Mouse (Mus musculus): ENCODE data around the gene Fam118b. TPM values are rescaled to one million over a fixed set of nuclear protein-coding genes. Genes with fewer than 3 reads are reported as not detected.

Fam118b gene
- polyA plus RNA-seq, 1 experiment from 2014 or later = 69.3 TPM

DNA sequence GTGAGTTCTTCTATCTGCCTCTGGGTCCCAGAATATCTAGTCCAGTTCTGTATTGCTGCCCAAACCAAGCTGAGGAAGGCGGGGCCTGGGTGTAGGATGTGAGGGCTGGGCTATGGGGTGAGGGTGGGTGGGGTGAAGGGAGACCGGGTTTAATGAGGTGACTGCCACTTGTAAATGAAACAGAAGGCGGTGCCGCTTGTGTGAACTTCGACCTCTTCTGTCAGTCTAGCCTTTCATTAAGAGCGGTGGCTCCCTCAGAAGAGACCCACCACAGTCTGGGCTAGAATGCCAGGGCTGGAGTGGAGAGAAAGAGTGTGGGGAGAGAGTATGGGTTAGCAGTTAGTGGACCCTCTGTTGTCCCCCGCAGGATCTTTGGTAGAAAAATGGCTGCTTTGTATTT is 22.4 kb upstream of the Fam118b start:
- 19% methylated on average over 7 of the region's 7 CpGs for WGBS
- Histone ChIP-seq H3K4me2 (replicated peaks) (no peak overlapping the region), H3K9me3 (no peaks in the 10 kb centered on the region), H3K4me1 (peaks cover 6% of the 10 kb centered on the region), H3K27ac (replicated peaks) (no peak overlapping the region), H3K9ac (replicated peaks) (no peak overlapping the region), H3K4me3 (no peak overlapping the region), H3K27me3 (peaks cover 68% of the 10 kb centered on the region), H3K36me3 (no peaks in the 10 kb centered on the region)
- no peak for ATAC-seq (ENCODE audit: low FRiP score, low read depth)

DNA sequence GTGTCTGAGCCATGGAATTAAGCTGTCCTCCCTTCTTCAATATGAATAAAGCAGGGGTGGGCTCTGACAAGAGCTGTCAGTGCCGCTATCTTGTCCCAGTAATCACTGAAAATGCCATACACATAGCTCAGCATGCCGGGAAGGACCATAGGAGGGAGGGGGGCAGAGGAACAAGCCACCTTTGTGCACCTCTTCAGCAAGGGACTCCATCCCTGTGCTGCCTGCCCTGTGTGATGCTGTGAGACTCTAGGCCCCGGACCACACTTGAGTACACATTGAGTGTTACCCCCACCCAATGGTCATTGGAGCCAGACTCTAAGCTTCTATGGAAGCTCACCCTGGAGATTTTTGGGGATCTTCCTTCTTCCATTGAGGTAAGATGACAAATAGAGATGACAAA is 18.7 kb upstream of the Fam118b start:
- Histone ChIP-seq H3K4me1 (peaks cover 15% of the 10 kb centered on the region), H3K9me3 (no peaks in the 10 kb centered on the region), H3K4me3 (no peak overlapping the region), H3K27me3 (peaks cover 72% of the 10 kb centered on the region), H3K27ac (replicated peaks) (no peak overlapping the region), H3K36me3 (no peaks in the 10 kb centered on the region), H3K9ac (replicated peaks) (no peak overlapping the region), H3K4me2 (replicated peaks) (no peak overlapping the region)
- ATAC-seq (ENCODE audit: low FRiP score, low read depth) = no peak
- WGBS = 70% methylated on average over 3 of the region's 3 CpGs

DNA sequence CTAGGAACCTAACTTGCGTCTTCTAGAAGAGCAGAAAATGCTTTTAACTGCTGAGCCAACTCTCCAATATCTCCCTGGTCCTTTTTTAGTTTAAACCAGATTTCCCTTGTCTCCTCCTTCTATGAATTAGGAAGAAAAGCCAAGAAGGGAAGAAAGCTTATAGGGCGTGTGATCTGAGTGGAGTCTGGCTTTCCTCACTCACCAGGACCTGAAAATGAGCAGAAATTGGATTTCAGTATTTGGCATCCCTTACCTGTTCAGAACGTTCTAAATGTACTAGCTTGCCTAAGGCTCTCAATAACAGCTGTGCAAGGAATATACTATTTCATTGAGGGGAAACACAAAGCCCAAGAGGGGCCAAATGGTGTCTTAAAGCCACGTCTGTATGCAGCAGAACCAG is 16.7 kb upstream of the Fam118b start:
- no peaks in the 10 kb centered on the region for H3K9me3 ChIP-seq
- H3K27ac ChIP-seq (replicated peaks) = no peak overlapping the region
- H3K4me3 ChIP-seq = no peak overlapping the region
- no peak overlapping the region for H3K9ac ChIP-seq (replicated peaks)
- 80% methylated on average over 4 of the region's 4 CpGs for WGBS
- peaks cover 58% of the 10 kb centered on the region for H3K27me3 ChIP-seq
- no peak for ATAC-seq (ENCODE audit: low FRiP score, low read depth)
- H3K36me3 ChIP-seq = no peaks in the 10 kb centered on the region
- peaks cover 9% of the 10 kb centered on the region for H3K4me1 ChIP-seq
- H3K4me2 ChIP-seq (replicated peaks) = no peak overlapping the region

DNA sequence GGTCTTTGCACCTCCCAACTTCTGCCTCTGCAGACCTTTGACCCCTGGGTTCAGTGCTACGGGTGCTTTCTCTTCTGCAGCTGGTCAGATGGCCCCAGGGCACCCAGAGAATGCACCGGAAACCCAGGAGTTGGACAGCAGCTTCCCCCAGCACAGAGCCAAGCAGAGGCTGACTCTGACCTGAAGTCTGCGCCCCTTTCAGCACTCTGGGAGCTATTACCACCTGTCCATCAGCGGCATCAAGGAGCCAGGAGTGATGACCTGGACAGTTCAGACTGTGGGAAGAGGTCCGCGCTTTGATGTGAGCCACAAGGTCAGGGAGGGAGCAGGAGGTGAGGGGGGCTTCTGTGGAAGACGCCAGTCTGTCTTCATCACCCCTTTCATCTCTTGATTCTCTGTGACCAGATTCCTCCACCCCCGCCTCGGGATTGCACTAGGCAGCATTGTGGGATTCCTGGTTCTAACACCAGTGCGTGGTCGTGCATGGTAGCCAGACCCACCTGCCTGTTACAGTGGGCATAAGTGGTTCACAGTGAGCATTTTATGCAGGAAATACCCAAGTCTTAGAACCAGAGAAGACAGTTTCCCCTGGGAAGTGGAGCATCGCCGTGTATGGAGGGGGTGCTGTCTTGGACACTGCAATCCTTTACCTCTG is 15.9 kb upstream of the Fam118b start:
- 56% methylated on average over 13 of the region's 13 CpGs for WGBS
- H3K36me3 ChIP-seq = no peaks in the 10 kb centered on the region
- ATAC-seq (ENCODE audit: low FRiP score, low read depth) = no peak
- H3K4me2 ChIP-seq (replicated peaks) = no peak overlapping the region
- H3K27me3 ChIP-seq = peaks cover 50% of the 10 kb centered on the region
- peak overlapping the region; percentile 39; the same call in 1 of the 2 replicates for H3K9ac ChIP-seq (replicated peaks)
- H3K4me3 ChIP-seq = no peak overlapping the region
- H3K9me3 ChIP-seq = no peaks in the 10 kb centered on the region
- no peak overlapping the region for H3K27ac ChIP-seq (replicated peaks)
- peaks cover 9% of the 10 kb centered on the region for H3K4me1 ChIP-seq

DNA sequence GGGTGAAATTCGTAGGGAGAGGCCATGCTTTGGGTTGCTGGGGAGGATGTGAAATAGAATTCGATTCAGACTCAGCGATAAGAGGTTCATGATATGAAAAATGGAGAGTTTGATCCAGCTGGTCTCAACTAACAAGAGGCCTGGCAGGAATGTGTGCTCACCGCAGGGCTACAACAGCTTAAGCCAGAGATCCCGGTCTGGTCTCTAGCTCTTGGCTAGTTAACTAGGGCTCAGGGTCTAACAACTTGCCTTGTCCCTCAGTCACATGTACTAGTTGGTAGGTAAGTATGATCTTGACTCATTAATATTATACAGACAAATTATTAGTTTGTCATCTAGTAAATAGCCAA is 15.2 kb upstream of the Fam118b start:
- peaks cover 43% of the 10 kb centered on the region for H3K27me3 ChIP-seq
- 63% methylated on average over 5 of the region's 5 CpGs for WGBS

DNA sequence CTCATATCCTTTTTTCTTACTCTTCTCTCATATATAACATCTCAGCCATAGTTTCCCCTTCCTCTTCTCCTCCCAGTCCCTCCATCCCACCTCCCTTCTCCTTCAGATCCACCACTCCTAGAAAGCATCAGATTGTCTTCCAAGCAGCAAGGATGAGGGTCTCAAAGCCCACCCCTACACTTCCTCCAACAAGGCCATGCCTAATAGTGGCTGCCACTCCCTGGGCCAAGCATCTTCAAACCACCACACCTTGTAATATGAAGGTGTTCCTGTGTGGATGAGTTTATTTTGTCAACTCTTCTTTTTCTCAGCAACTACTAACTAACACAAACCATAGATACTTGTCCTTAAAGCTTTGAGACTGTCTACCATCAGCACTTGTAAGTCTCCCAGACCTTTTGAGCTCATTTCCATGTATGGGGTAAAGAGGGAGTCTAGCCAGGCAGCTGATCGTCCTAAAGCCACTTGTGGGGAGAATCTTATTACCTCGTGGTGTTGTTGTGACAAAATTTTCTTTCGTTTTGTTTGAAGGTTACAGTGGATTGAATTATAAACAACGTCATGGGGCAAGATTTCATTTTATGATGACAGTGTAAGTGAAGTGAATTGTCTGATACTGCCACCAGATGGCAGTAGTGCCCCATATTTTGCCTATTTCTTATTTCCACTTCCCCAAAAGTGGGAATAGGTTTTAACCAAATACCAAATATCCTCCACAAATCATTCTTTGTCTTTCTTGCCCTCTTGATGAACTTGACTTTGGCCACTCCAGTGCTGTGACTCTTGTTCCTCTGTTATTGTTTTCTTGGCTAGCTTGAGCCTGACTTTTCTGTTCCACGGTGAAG is 14.6 kb upstream of the Fam118b start:
- H3K9me3 ChIP-seq = no peaks in the 10 kb centered on the region
- H3K4me2 ChIP-seq (replicated peaks) = no peak overlapping the region
- H3K4me1 ChIP-seq = peaks cover 9% of the 10 kb centered on the region
- ATAC-seq (ENCODE audit: low FRiP score, low read depth) = no peak
- H3K27ac ChIP-seq (replicated peaks) = no peak overlapping the region
- H3K27me3 ChIP-seq = peaks cover 37% of the 10 kb centered on the region
- 19% methylated on average over 5 of the region's 5 CpGs for WGBS
- H3K4me3 ChIP-seq = no peak overlapping the region
- H3K36me3 ChIP-seq = 0 out of 2 replicates have a peak, but pooled peaks cover 9% of the 10 kb centered on the region
- no peak overlapping the region for H3K9ac ChIP-seq (replicated peaks)

More for the DNA sequence above, 15.2 kb upstream of the Fam118b start:
- no peak overlapping the region for H3K27ac ChIP-seq (replicated peaks)
- no peak overlapping the region for H3K9ac ChIP-seq (replicated peaks)
- H3K4me3 ChIP-seq = no peak overlapping the region
- no peaks in the 10 kb centered on the region for H3K9me3 ChIP-seq
- H3K4me1 ChIP-seq = peaks cover 9% of the 10 kb centered on the region
- no peak overlapping the region for H3K4me2 ChIP-seq (replicated peaks)
- ATAC-seq (ENCODE audit: low FRiP score, low read depth) = no peak
- 0 out of 2 replicates have a peak, but pooled peaks cover 3% of the 10 kb centered on the region for H3K36me3 ChIP-seq

DNA sequence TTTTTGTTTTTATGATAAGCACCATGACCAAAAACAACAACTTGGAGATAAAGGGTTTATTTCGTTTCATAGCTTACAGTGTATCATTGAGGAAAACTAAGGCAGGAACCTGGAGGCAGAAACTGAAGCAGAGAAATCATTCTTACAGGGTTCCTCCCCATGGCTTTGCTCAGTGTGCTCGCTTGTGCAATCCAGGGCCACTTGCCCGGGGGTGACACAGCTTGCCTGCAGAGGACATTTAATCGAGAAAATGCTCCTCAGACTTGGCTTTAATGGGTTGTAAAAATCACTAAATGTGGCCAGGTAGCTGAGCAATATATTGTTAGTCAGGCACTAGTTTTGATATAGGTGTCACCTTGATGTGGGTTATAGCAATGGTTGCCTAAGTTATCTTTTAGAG is 10.8 kb upstream of the Fam118b start:
- Histone ChIP-seq H3K36me3 (peaks cover 41% of the 10 kb centered on the region), H3K27me3 (peaks cover 4% of the 10 kb centered on the region), H3K9me3 (no peaks in the 10 kb centered on the region), H3K9ac (replicated peaks) (no peak overlapping the region), H3K4me1 (peaks cover 4% of the 10 kb centered on the region), H3K27ac (replicated peaks) (no peak overlapping the region), H3K4me3 (no peak overlapping the region), H3K4me2 (replicated peaks) (no peak overlapping the region)
- ATAC-seq (ENCODE audit: low FRiP score, low read depth) = no peak
- WGBS = 88% methylated on average over 4 of the region's 4 CpGs

DNA sequence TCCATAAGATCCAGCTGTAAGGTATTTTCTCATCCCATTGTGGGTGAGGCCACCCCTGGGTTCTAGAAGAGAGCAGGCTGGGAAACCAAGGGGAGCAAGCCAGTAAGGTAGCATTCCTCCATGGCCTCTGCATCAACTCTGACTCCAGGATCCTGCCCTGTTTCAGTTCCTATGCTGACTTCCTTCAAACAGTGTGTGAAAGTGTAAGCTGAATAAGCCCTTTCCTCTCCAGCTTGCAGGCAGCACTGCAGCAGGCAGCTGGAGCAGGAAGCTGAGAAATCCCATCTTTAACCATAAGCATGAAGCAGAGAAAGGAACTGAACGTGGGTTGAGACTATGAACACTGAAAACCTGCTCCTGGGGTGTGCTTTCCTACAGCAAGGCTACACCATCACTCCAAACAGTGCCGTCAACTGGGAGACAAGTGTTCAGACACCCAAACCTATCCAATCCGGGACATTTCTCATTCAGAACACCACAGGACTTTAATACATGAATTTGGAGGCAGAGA is 10.3 kb upstream of the Fam118b start:
- Histone ChIP-seq H3K4me2 (replicated peaks) (no peak overlapping the region), H3K27ac (replicated peaks) (no peak overlapping the region), H3K9ac (replicated peaks) (no peak overlapping the region), H3K27me3 (no peaks in the 10 kb centered on the region), H3K4me3 (no peak overlapping the region), H3K9me3 (no peaks in the 10 kb centered on the region), H3K36me3 (peaks cover 46% of the 10 kb centered on the region), H3K4me1 (no peaks in the 10 kb centered on the region)
- ATAC-seq (ENCODE audit: low FRiP score, low read depth) = no peak
- WGBS = 86% methylated on average over 3 of the region's 3 CpGs

DNA sequence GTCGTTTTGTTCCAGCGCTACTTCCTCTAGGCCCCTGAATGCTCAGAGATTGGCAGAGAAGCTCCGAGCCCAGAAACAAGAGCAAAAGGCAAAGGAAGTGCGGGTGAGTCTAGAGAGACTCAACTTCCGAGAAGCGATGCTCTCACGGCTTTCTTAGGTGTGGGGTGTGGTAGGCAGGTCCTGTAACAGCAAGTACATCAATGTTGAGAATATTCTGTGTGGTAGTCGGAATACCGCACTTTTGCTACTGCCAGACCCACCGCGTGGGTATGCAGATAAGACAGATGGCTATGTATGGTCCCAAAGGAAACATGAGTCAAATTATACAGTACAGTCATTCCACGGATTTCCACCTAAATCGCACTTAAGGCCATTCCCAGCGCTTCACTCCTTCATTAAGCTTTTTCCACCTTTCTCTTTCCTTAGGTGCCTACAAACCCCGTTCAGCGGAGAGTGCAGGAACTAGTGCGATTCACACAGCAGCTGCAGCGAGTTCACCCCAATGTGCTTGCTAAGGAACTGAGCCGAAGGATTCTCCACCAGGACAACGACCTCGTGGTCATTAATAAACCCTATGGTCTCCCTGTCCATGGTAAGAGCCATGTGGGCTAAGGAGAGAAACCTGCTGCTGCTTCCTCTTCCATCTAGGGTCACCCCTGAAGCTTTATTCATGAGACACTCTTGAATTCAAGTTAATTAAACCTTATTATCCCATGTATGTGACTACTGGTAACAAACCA is 541 bp upstream of the Fam118b start:
- H3K27ac ChIP-seq (replicated peaks) = no peak overlapping the region
- peak overlapping the region; percentile 65 for H3K4me2 ChIP-seq (replicated peaks)
- H3K27me3 ChIP-seq = no peaks in the 10 kb centered on the region
- peak overlapping the region; percentile 82 for H3K4me3 ChIP-seq
- ATAC-seq (ENCODE audit: low FRiP score, low read depth) = peak; percentile 64
- peaks cover 15% of the 10 kb centered on the region for H3K4me1 ChIP-seq
- H3K9me3 ChIP-seq = no peaks in the 10 kb centered on the region
- WGBS = 4% methylated on average over 21 of the region's 21 CpGs
- H3K9ac ChIP-seq (replicated peaks) = peak overlapping the region; percentile 55
- H3K36me3 ChIP-seq = peaks cover 8% of the 10 kb centered on the region

DNA sequence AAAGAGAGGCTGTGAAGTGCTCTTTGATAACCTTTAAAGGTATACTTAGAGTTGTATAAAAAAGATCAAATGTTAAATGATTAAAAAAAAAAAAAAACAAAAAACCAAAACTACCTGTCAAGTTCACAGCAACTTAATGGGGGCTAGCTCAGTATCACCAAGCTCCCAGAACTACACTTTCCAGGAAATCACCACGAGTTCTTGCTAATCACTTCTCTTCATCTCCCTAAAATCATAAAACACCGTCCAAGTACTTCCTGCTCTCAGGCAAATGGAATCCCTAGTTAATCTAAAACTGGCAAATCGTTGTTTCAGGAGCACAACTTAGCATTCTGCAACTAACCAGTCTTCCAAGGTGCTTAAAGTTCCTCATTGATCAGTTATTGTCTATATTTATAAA is 3.1 kb downstream of the Fam118b start:
- H3K36me3 ChIP-seq = no peaks in the 10 kb centered on the region

DNA sequence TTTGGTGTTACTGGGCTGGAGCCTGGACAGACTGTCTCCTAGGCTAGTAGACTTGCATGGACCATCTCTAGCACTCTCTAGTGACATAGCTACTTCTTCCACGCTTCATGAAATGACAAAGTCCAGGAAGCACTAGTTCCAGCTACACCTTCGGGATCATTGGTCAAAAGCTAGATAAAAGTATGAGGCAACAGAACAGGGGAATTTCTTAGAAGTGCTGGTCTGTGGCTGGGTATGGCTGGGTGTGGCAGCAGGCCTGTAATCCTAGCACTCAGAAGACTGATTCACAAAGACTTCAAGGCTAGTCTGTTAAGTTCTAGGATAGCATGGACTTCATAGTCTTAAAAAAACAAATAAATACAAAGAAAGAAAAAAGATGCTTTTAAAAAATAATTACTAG is 4.2 kb downstream of the Fam118b start:
- Histone ChIP-seq H3K9ac (replicated peaks) (no peak overlapping the region), H3K36me3 (0 out of 2 replicates have a peak, but pooled peaks cover 3% of the 10 kb centered on the region), H3K4me2 (replicated peaks) (no peak overlapping the region), H3K4me3 (no peak overlapping the region), H3K4me1 (peaks cover 11% of the 10 kb centered on the region), H3K9me3 (no peaks in the 10 kb centered on the region), H3K27ac (replicated peaks) (no peak overlapping the region), H3K27me3 (no peaks in the 10 kb centered on the region)
- WGBS = 93% methylated on average over 2 of the region's 2 CpGs
- ATAC-seq (ENCODE audit: low FRiP score, low read depth) = no peak

More for the DNA sequence above, 3.1 kb downstream of the Fam118b start:
- H3K27me3 ChIP-seq = no peaks in the 10 kb centered on the region
- H3K4me3 ChIP-seq = no peak overlapping the region
- H3K9ac ChIP-seq (replicated peaks) = no peak overlapping the region
- H3K27ac ChIP-seq (replicated peaks) = no peak overlapping the region
- ATAC-seq (ENCODE audit: low FRiP score, low read depth) = no peak
- no peaks in the 10 kb centered on the region for H3K9me3 ChIP-seq
- H3K4me1 ChIP-seq = peaks cover 15% of the 10 kb centered on the region
- 90% methylated on average over 3 of the region's 3 CpGs for WGBS
- H3K4me2 ChIP-seq (replicated peaks) = no peak overlapping the region

DNA sequence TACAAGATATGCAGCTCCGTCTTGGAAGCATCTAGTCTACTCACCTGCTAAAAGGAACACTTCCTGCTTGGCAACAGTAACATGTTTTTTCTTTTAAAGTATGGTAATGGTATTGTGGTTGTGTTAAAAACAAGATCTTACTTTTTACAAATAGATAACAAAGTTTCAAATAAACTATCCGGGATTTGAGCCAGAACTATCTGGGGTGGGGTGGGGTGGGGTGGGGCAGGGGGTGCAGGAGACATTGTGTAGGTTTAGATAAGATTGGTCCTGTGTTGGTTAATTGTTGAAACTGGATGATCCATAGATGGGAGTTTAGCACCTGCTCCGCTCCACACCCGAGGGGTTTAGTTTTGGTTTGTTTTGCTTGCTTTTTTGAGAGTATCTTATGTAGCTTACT is 5.2 kb downstream of the Fam118b start:
- Histone ChIP-seq H3K4me1 (peaks cover 8% of the 10 kb centered on the region), H3K36me3 (0 out of 2 replicates have a peak, but pooled peaks cover 3% of the 10 kb centered on the region), H3K27me3 (no peaks in the 10 kb centered on the region), H3K4me3 (no peak overlapping the region), H3K27ac (replicated peaks) (no peak overlapping the region), H3K4me2 (replicated peaks) (no peak overlapping the region), H3K9me3 (no peaks in the 10 kb centered on the region), H3K9ac (replicated peaks) (no peak overlapping the region)
- ATAC-seq (ENCODE audit: low FRiP score, low read depth) = no peak
- WGBS = 93% methylated on average over 4 of the region's 4 CpGs
